Mouse (Mus musculus): ENCODE data around the gene Fhl3. TPM values are rescaled to one million over a fixed set of nuclear protein-coding genes. Genes with fewer than 3 reads are reported as not detected.

Gene Fhl3
- polyA plus RNA-seq, 1 experiment from 2014 or later, result 2.5 TPM

DNA sequence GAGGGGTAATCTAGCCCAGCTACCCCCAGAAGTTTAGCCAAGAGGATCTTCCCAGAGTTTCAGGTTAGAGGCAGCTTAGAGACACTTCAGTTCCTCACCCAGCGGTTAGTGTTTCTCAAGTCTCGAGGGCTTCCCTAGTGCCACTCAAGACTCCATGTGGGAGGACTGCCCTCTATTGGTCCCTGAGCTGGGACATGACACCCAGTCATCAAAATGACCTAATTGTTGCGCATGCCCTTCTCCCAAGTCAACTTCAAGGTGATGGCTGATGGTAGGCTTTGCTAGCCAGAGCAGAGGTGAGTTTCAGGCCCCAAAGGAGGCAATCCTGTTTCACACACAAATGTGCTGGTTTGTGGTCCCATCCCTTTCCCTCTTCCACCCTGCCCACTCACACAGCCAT lies 37.5 kb upstream of the Fhl3 start:
- Histone ChIP-seq H3K4me3 (ENCODE audit: low read depth, low read length) (no peak overlapping the region), H3K36me3 (ENCODE audit: control insufficient read depth, insufficient read depth) (no peaks in the 10 kb centered on the region), H3K9me3 (replicated peaks; ENCODE audit: control insufficient read depth, low read length) (no peaks in the 10 kb centered on the region), H3K4me1 (ENCODE audit: control insufficient read depth, low read depth, low read length) (peaks cover 1% of the 10 kb centered on the region; the same call in 1 of the 2 replicates), H3K27ac (ENCODE audit: low read length) (no peak overlapping the region), H3K4me2 (ENCODE audit: low read depth, low read length) (no peak overlapping the region), H3K27me3 (ENCODE audit: control insufficient read depth, insufficient read depth, low read depth, low read length) (peaks cover 63% of the 10 kb centered on the region), H3K9ac (ENCODE audit: low read depth, low read length) (no peak overlapping the region)
- ATAC-seq (ENCODE audit: low read depth), result no peak
- 39% methylated on average over 3 of the region's 3 CpGs for WGBS (ENCODE audit: insufficient replicate concordance)

DNA sequence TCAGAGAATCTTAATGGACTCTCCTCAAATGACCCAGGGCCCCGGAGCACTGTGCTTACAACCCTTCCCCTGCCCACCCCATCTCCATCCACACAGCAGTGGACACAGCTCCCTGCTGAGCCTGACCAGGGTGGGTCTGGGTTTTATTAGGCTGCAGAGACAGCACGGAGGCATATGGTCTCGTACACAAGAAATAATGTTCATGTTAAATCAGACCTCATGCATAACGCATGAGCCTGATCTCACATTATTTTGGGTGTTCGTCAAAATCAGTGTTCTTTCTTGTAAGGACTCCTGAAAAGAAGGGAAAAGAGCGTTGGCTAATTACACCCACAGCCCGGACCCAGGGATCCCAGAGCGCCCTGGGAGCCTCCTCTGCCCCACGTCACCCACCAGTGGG lies 36.3 kb upstream of the Fhl3 start:
- Histone ChIP-seq H3K4me2 (ENCODE audit: low read depth, low read length) (no peak overlapping the region), H3K4me1 (ENCODE audit: control insufficient read depth, low read depth, low read length) (no peaks in the 10 kb centered on the region), H3K27ac (ENCODE audit: low read length) (no peak overlapping the region), H3K9ac (ENCODE audit: low read depth, low read length) (no peak overlapping the region), H3K9me3 (replicated peaks; ENCODE audit: control insufficient read depth, low read length) (no peaks in the 10 kb centered on the region), H3K27me3 (ENCODE audit: control insufficient read depth, insufficient read depth, low read depth, low read length) (peaks cover 51% of the 10 kb centered on the region), H3K36me3 (ENCODE audit: control insufficient read depth, insufficient read depth) (no peaks in the 10 kb centered on the region), H3K4me3 (ENCODE audit: low read depth, low read length) (no peak overlapping the region)
- ATAC-seq (ENCODE audit: low read depth), result no peak
- WGBS (ENCODE audit: insufficient replicate concordance), result 62% methylated on average over 9 of the region's 9 CpGs

DNA sequence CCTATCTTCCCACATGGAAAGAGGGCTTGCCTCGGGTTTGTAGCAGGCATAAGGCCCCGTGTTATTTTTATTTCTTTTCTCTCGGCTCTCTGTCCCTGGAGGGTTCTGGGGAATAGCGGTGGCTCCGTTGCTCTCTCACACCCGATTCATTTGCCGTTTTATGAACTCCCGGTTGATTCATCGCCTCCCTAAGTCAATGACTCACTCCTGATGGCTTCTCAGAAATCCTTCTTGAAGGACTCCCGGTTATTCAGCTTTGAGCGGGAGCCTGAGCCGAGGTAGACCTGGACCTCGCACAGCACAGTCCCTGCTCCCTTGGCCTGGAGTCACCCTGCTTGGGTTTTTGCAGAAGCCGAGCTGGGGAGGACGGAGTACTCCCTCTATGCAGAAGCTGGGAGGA lies 35.9 kb upstream of the Fhl3 start:
- 63% methylated on average over 15 of the region's 15 CpGs for WGBS (ENCODE audit: insufficient replicate concordance)
- Histone ChIP-seq H3K4me1 (ENCODE audit: control insufficient read depth, low read depth, low read length) (no peaks in the 10 kb centered on the region), H3K36me3 (ENCODE audit: control insufficient read depth, insufficient read depth) (no peaks in the 10 kb centered on the region), H3K4me3 (ENCODE audit: low read depth, low read length) (no peak overlapping the region), H3K9ac (ENCODE audit: low read depth, low read length) (no peak overlapping the region), H3K27me3 (ENCODE audit: control insufficient read depth, insufficient read depth, low read depth, low read length) (peaks cover 47% of the 10 kb centered on the region), H3K9me3 (replicated peaks; ENCODE audit: control insufficient read depth, low read length) (no peaks in the 10 kb centered on the region), H3K27ac (ENCODE audit: low read length) (no peak overlapping the region), H3K4me2 (ENCODE audit: low read depth, low read length) (no peak overlapping the region)
- no peak for ATAC-seq (ENCODE audit: low read depth)

DNA sequence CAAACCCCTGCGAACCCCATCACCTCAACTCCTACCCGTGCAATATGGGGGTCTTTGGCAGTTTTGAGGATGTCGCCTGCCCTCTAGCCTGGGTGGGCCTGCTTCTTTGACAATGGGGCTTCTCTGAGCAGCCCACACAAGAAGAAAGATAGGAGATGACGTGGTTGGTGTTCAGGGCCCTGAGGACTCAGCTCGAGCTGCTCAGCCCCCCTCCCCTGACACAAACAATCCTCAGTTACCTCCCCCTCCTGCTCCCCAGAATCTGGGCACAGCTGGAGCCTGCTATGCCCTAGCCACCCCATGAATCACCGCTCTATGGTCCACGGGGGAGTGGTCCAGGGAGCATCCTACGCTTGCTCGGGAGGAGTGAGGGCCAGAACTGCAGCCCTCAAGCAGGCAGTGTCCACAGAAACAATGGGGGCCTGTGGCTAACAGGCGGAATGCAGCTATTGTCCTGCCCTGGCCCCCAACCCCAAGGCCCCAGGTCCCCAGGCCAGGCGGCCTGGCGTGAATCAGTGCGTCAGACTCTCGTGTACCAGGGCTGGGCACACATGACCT lies 32.9 kb upstream of the Fhl3 start:
- Histone ChIP-seq H3K4me3 (ENCODE audit: low read depth, low read length) (no peak overlapping the region), H3K27me3 (ENCODE audit: control insufficient read depth, insufficient read depth, low read depth, low read length) (peaks cover 35% of the 10 kb centered on the region), H3K4me2 (ENCODE audit: low read depth, low read length) (no peak overlapping the region), H3K4me1 (ENCODE audit: control insufficient read depth, low read depth, low read length) (no peaks in the 10 kb centered on the region), H3K36me3 (ENCODE audit: control insufficient read depth, insufficient read depth) (no peaks in the 10 kb centered on the region), H3K9me3 (replicated peaks; ENCODE audit: control insufficient read depth, low read length) (no peaks in the 10 kb centered on the region), H3K9ac (ENCODE audit: low read depth, low read length) (no peak overlapping the region), H3K27ac (ENCODE audit: low read length) (no peak overlapping the region)
- WGBS (ENCODE audit: insufficient replicate concordance), result 36% methylated on average over 14 of the region's 14 CpGs
- ATAC-seq (ENCODE audit: low read depth), result no peak

DNA sequence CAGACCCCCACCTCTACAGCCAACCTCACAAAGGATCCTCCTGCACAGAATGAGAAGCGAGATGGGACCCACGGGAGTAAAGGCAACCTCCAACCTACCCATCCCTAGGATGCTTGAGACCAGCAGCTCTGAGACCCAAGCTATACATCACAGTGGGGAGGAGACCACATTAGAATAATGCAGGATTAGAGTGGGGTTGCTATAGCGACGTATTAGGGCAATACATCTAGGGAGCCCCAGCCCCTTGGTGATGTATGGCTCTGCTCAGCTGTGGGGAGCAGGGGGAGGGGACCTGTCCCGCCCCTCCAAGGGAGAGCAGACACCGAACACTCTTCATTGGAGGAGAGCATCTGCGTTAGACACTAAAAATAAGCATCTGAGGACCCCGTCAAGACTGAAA lies 32.4 kb upstream of the Fhl3 start:
- no peak for ATAC-seq (ENCODE audit: low read depth)
- peaks cover 36% of the 10 kb centered on the region for H3K27me3 ChIP-seq (ENCODE audit: control insufficient read depth, insufficient read depth, low read depth, low read length)
- WGBS (ENCODE audit: insufficient replicate concordance), result 13% methylated on average over 8 of the region's 8 CpGs
- no peak overlapping the region for H3K4me3 ChIP-seq (ENCODE audit: low read depth, low read length)
- H3K4me2 ChIP-seq (ENCODE audit: low read depth, low read length), result no peak overlapping the region
- H3K4me1 ChIP-seq (ENCODE audit: control insufficient read depth, low read depth, low read length), result no peaks in the 10 kb centered on the region
- H3K36me3 ChIP-seq (ENCODE audit: control insufficient read depth, insufficient read depth), result no peaks in the 10 kb centered on the region
- H3K27ac ChIP-seq (ENCODE audit: low read length), result no peak overlapping the region
- no peak overlapping the region for H3K9ac ChIP-seq (ENCODE audit: low read depth, low read length)
- H3K9me3 ChIP-seq (replicated peaks; ENCODE audit: control insufficient read depth, low read length), result no peaks in the 10 kb centered on the region

DNA sequence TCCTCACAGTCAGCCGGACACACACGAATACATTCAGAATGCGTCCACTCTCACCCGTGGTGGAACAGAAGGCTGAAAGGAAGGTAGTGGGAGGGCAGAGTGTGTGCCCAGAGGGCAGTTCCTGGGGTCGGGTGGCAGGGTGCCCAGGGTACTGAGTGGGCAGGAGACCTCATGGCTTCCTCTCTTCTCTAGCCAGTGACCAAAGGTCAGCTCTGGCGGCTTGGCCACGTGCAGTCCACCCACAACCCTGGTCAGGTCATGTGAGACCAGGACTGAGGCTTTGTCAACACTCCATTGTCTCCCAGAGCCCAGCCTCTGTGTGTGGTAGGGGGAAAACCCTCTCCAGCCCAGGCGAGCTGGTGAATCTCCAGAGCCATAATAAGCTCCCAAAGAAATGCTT lies 30.3 kb upstream of the Fhl3 start:
- no peaks in the 10 kb centered on the region for H3K9me3 ChIP-seq (replicated peaks; ENCODE audit: control insufficient read depth, low read length)
- H3K27me3 ChIP-seq (ENCODE audit: control insufficient read depth, insufficient read depth, low read depth, low read length), result peaks cover 25% of the 10 kb centered on the region
- WGBS (ENCODE audit: insufficient replicate concordance), result 46% methylated on average over 8 of the region's 8 CpGs

DNA sequence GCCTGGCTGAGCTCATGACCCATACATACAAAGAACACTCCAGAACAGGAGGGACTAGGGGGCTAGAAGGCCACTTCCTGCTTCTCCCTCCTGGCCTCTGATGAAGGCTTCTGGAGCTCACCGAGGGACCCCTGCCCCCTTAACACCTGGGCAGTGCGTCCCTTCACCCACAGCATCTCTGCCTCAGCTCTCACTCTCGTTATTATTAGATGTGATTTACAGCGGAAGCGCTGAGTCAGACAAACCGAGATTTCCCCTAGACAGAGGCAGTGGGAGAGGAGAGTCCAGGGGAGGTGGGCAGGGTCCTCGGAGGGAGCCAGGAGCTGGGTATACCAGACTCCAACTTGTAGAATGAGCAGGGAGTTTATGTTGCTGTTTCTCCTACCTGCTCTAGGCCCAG lies 28.9 kb upstream of the Fhl3 start:
- ATAC-seq (ENCODE audit: low read depth), result no peak
- no peak overlapping the region for H3K4me3 ChIP-seq (ENCODE audit: low read depth, low read length)
- H3K4me1 ChIP-seq (ENCODE audit: control insufficient read depth, low read depth, low read length), result no peaks in the 10 kb centered on the region
- H3K27ac ChIP-seq (ENCODE audit: low read length), result no peak overlapping the region
- 15% methylated on average over 7 of the region's 7 CpGs for WGBS (ENCODE audit: insufficient replicate concordance)
- no peaks in the 10 kb centered on the region for H3K36me3 ChIP-seq (ENCODE audit: control insufficient read depth, insufficient read depth)
- peaks cover 25% of the 10 kb centered on the region for H3K27me3 ChIP-seq (ENCODE audit: control insufficient read depth, insufficient read depth, low read depth, low read length)
- H3K9ac ChIP-seq (ENCODE audit: low read depth, low read length), result no peak overlapping the region
- no peak overlapping the region for H3K4me2 ChIP-seq (ENCODE audit: low read depth, low read length)
- H3K9me3 ChIP-seq (replicated peaks; ENCODE audit: control insufficient read depth, low read length), result no peaks in the 10 kb centered on the region

More for the DNA sequence above, 30.3 kb upstream of the Fhl3 start:
- H3K9ac ChIP-seq (ENCODE audit: low read depth, low read length), result no peak overlapping the region
- no peak overlapping the region for H3K4me2 ChIP-seq (ENCODE audit: low read depth, low read length)
- ATAC-seq (ENCODE audit: low read depth), result no peak
- H3K4me3 ChIP-seq (ENCODE audit: low read depth, low read length), result no peak overlapping the region
- H3K4me1 ChIP-seq (ENCODE audit: control insufficient read depth, low read depth, low read length), result no peaks in the 10 kb centered on the region
- no peaks in the 10 kb centered on the region for H3K36me3 ChIP-seq (ENCODE audit: control insufficient read depth, insufficient read depth)
- no peak overlapping the region for H3K27ac ChIP-seq (ENCODE audit: low read length)

DNA sequence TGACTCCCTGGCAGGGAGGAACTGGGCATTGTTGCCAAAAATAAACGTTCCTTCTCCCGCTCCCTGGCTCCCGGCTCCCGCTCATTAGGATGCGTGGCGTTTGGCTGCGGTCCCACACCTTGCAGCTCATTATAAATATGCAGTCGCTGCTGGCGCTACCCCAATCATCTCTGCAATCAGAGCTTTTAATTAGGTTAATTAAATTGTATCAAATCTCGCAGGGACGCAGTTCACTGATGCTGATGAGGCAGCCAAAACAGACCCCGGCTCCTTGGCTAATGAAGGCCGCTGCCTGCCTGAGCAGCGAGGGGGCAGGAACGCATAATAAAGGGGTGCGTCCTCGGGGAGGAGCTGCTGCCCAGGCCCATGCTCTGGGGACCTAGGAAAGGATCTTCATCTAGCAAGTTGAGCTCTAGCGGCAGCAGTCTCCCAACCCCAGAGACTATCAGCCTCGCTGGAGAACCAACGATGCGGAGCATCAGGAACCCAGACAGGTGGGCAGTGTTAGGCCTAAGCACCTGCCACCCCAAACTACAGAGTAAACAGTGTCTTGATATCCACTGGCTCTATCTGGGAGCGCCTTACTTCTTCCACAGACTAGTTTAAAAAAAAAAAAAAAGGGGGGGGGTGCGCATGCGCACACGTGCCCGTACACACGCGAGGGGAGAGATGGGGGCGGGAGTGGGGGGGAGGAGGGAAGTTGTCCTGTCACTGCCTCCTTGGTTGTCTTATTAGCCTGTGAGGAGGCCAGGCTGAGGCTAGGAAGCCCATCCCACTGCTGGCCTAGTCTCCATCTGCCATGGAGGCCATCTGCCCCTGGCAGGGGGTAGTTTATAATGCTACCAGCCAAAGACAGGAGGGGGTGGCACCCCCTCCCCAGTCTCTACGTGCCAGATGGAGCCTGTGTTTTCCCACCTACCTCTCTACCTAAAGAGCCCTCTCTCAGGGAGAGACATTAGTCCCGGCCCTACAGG lies 27.9 kb upstream of the Fhl3 start:
- WGBS (ENCODE audit: insufficient replicate concordance), result 6% methylated on average over 30 of the region's 31 CpGs
- no peak overlapping the region for H3K4me3 ChIP-seq (ENCODE audit: low read depth, low read length)
- H3K36me3 ChIP-seq (ENCODE audit: control insufficient read depth, insufficient read depth), result no peaks in the 10 kb centered on the region
- no peaks in the 10 kb centered on the region for H3K4me1 ChIP-seq (ENCODE audit: control insufficient read depth, low read depth, low read length)
- no peak overlapping the region for H3K9ac ChIP-seq (ENCODE audit: low read depth, low read length)
- H3K4me2 ChIP-seq (ENCODE audit: low read depth, low read length), result no peak overlapping the region
- H3K9me3 ChIP-seq (replicated peaks; ENCODE audit: control insufficient read depth, low read length), result no peaks in the 10 kb centered on the region
- no peak overlapping the region for H3K27ac ChIP-seq (ENCODE audit: low read length)
- H3K27me3 ChIP-seq (ENCODE audit: control insufficient read depth, insufficient read depth, low read depth, low read length), result peaks cover 25% of the 10 kb centered on the region
- ATAC-seq (ENCODE audit: low read depth), result no peak

DNA sequence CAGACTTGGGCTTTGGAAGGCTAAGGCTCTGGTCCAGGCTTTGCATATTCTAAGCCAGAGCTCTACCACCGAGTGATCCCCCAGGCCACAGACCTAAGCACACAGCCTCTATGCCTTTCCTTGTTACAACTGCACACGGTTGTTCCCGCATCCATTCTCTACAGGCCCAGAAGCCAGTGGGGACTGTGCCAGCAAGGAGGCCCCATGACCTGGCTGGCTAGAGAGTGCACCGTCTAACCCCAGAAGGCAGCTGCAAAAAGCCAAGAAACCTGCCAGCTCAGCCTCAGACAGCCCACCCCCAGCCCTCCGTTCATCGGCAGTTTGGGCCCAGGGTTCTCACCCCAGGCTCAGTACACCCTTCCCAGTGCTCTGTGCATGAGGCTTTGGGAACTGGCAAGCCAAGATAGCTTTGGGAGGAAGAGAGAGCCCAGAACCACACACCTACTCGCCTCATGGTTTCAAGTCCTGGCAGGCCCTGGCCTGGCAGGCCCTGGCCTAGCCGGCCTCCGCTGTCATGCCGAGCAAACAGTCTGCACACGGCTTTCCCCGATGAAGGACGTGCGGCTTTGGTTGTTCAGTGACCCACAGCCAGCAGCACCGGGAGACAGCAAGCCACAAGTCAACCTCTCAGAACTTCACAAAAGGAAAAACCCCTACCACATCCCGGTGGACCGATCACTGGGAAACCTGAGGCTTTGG lies 26.0 kb upstream of the Fhl3 start:
- no peaks in the 10 kb centered on the region for H3K9me3 ChIP-seq (replicated peaks; ENCODE audit: control insufficient read depth, low read length)
- H3K27ac ChIP-seq (ENCODE audit: low read length), result no peak overlapping the region
- H3K4me1 ChIP-seq (ENCODE audit: control insufficient read depth, low read depth, low read length), result no peaks in the 10 kb centered on the region
- peaks cover 8% of the 10 kb centered on the region; the same call in 1 of the 2 replicates for H3K36me3 ChIP-seq (ENCODE audit: control insufficient read depth, insufficient read depth)
- ATAC-seq (ENCODE audit: low read depth), result no peak
- H3K27me3 ChIP-seq (ENCODE audit: control insufficient read depth, insufficient read depth, low read depth, low read length), result peaks cover 25% of the 10 kb centered on the region
- H3K4me3 ChIP-seq (ENCODE audit: low read depth, low read length), result no peak overlapping the region
- H3K4me2 ChIP-seq (ENCODE audit: low read depth, low read length), result no peak overlapping the region
- WGBS (ENCODE audit: insufficient replicate concordance), result 70% methylated on average over 17 of the region's 17 CpGs
- no peak overlapping the region for H3K9ac ChIP-seq (ENCODE audit: low read depth, low read length)
